Mouse (Mus musculus) brain, embryonic 14.5 days (tissue): Measurements from ENCODE around the gene Tmem51. TPM values are rescaled to one million over a fixed set of nuclear protein-coding genes. Genes with fewer than 3 reads are reported as not detected.

Experiments used
- DNase-seq: peaks from one replicate; pipeline ENCODE4 v3.0.0-alpha.2; 2011; ENCODE audit warnings: low read depth
- CTCF ChIP-seq: fragments of 200-500 bp; IDR thresholded peaks from 2 replicates; pipeline ENCODE4 v1.5.1; 2012; ENCODE audit warnings: inconsistent platforms, mild to moderate bottlenecking, moderate library complexity, borderline replicate concordance; ENCODE audit not compliant: insufficient read depth, insufficient read length; ENCODE audit errors: extremely low read depth
- POLR2A ChIP-seq: fragments of 200-500 bp; IDR thresholded peaks from 2 replicates; pipeline ENCODE4 v1.6.1; 2012; ENCODE audit warnings: mild to moderate bottlenecking, inconsistent platforms, borderline replicate concordance; ENCODE audit not compliant: poor library complexity, insufficient read depth, insufficient read length, severe bottlenecking; ENCODE audit errors: extremely low read depth
- polyA plus RNA-seq: library from polyadenylated mRNA; depleted of rRNA; stranded (reverse); fragments of >200 nt; gene quantifications from 2 replicates; pipeline ENCODE4 v1.2.3, GENCODE M21; 2012

Tmem51 gene
- polyA plus RNA-seq, 1 experiment, result 6.1 TPM

- TF ChIP-seq POLR2A (no peak), CTCF (no peak)
- no peak for DNase-seq
Measured at GRCm38 (mm10) chr4:142061485-142062240, 22.4 kb downstream of the Tmem51 start.

DNA sequence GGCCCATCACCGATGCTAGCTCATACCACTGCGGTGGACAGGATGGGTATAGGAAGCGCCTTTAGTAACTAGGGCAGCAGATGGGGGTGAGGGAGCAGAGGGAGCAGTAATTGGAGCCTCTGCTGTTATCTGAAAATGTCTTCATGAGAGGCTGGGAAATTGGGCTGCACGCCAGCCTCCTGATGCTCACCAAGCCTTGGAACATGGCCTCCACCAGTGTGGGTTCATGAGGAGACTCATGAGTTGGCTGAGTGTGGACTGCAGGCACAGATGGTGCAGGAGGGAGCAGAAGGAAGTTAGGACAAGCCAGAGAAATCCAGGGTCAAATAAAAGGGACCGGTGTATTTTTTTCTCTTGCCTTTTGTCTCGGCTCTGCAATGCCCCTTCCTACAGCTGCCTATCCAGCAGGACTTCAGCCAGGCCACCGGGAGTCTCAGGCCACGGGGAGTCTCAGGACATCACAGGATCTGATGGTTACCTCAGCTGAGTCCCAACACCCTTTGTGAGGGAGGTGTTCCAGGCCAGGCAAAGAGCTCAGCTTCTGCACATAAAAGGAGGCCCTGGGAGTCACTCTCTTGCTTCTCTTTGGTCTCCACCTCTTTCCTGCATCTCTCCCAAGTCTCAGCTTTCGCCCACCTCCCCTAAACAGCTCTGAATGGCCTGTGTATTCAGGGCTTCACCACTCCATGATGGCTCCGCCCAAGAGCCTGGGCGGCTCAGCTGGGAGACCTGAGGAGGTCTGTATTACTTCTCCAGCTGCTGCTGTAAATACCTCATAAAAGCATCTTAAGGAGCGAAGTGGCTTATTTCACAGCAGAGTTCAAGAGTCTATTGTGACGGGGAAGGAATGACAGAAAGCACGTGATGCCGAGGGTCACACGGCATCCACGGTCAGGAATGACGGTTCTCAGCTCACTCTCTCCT lies 23.4 kb downstream of the Tmem51 start:
- no peak for TF ChIP-seq CTCF
- TF ChIP-seq POLR2A, result no peak
- DNase-seq, result peak; percentile 70

DNA sequence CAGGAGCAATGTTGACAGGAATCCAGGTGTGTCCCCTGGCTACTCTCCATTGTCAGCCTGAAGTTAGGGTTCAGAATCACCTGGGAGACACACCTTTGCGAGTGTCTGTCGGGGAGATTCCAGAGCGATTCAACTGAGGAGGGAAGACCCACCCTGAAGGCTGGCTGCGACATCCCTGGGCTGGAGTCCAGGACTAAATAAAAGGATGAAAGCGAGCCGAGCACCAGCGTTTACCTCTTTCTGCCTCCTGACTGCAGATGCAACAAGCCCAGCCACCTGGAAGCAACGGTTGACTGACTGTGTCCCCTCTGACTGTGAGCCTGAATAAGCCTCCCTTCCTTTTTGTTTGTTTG lies 24.3 kb downstream of the Tmem51 start:
- TF ChIP-seq POLR2A (no peak), CTCF (no peak)
- DNase-seq, result no peak

GRCm38 (mm10) chr4:142059113-142059840 lies 24.8 kb downstream of the Tmem51 start:
- no peak for TF ChIP-seq POLR2A
- no peak for TF ChIP-seq CTCF
- DNase-seq, result no peak

DNA sequence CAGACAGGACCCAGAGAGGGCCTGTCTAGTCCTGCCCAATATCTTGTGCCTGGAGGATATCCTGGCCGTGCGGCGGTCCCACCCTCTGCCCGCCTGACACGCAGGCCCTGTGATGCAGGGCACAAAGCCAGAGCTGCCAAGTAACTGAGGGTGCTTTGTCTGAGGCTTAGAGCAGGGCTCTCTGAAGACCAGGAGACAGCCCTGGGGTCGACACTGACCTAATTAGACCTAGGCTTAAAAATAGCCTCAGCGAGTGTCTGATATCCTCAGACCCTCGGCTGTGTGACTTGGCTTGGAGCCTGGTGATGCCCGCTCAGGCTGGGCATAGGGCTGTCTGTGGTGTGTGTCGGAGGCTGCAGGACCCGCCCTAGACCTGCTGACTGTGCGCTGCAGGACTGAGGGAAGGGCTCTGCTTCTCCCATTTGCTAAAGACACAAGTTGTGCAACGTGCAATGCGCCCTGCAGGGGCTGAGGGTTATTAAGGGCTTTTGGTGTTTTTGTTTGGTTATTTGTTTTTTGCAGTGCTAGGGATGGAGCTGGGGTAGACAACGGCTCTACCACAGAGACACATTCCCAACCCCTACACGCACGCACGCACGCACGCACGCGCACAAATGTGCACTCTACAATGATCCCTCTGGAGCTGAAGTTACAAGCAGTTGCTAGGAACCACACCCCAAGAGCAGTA lies 26.4 kb downstream of the Tmem51 start:
- DNase-seq, result peak; percentile 69
- no peak for TF ChIP-seq CTCF

- no peak for TF ChIP-seq POLR2A
- TF ChIP-seq CTCF, result no peak
- DNase-seq, result no peak
Measured at GRCm38 (mm10) chr4:142055600-142055999, 28.5 kb downstream of the Tmem51 start.

DNA sequence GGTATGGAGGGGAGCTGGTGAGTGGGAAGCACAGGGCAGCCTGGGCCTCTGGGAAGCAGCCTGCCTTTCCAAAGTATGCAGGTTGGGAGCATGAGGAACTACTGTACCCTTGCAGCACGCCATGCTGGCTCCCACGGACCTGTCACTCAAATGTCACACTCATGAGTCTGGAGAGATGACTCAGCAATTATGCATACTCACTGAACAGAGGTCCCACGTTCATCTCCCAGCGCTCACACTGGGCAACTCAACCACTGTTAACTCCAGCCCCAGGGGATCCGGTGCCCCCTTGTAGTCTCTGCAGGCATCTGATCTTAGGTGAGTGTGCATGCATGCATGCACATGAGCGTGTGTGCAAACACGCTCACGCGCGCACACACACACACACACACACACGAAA lies 29.5 kb downstream of the Tmem51 start:
- no peak for DNase-seq
- TF ChIP-seq POLR2A (no peak), CTCF (no peak)

GRCm38 (mm10) chr4:142053661-142054448 lies 30.2 kb downstream of the Tmem51 start:
- DNase-seq, result no peak
- TF ChIP-seq POLR2A (no peak), CTCF (no peak)

DNA sequence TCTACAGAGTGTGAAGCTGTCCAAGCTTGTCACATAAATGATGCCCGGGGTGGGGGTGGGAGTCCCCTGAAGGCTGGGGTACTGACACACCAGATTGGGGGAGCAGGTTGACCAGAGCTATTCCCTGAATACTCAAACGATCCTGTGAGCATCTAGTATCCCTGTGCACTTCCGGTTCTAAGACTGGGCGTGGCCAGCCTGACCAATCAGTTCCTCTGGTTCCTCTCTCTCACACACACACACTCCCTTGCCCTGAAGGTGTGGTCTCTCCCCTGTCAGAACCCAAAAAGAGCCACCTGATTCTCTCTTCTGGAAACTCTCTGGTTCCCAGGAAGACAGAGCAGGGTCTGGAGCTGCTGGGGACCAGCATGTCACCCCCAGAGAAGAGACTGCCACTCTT lies 30.8 kb downstream of the Tmem51 start:
- no peak for DNase-seq
- TF ChIP-seq CTCF (no peak), POLR2A (no peak)
